Mouse (Mus musculus) brain, embryonic 14.5 days (tissue): ENCODE measurements at regions not wholly inside any gene's neighbourhood (a gene's known extent, or its start where the extent isn't known, plus 50 kb on each side); places are given as distances from the start of the nearest gene placed in this dataset.

Experiments used
- CTCF ChIP-seq: fragments of 200-500 bp; IDR thresholded peaks from 2 replicates; pipeline ENCODE4 v1.5.1; 2012; ENCODE audit warnings: inconsistent platforms, mild to moderate bottlenecking, moderate library complexity, borderline replicate concordance; ENCODE audit not compliant: insufficient read depth, insufficient read length; ENCODE audit errors: extremely low read depth
- POLR2A ChIP-seq: fragments of 200-500 bp; IDR thresholded peaks from 2 replicates; pipeline ENCODE4 v1.6.1; 2012; ENCODE audit warnings: mild to moderate bottlenecking, inconsistent platforms, borderline replicate concordance; ENCODE audit not compliant: poor library complexity, insufficient read depth, insufficient read length, severe bottlenecking; ENCODE audit errors: extremely low read depth

DNA sequence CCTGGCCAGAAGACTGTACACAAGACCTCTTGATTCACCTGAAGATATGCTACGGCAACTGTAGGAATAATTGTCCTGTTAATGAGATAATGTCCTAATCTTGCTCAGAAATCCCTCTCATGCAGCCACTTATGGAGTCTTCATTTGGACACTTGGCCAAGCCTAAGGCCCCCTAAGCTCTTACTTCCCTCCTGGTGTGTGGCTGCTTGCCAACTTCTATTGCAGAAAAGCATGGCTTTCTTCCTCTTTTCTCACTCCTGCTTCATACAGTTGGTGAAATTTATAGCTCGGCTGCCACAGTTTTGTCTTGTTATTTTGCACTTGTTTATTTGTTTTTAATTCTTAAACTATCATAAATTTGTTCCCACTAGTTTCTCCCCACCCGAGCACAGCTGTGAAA lies 488.4 kb downstream of the Plekhb2 start:
- TF ChIP-seq CTCF: no peak
- TF ChIP-seq POLR2A: no peak
